Mouse (Mus musculus) forebrain, embryonic 14.5 days (tissue): ENCODE results near the gene Atp6v1fnb. TPM values are rescaled to one million over a fixed set of nuclear protein-coding genes. Genes with fewer than 3 reads are reported as not detected.
A peak's percentile ranks its signal among the peaks of the same experiment; 100 is the strongest.

ENCODE experiments used
- ATAC-seq: fragments of 200-750 bp; cut with Nextera tagmentation; 2 replicates; pipeline ENCODE4 v1.8.0; 2017; ENCODE audit warnings: mild to moderate bottlenecking, moderate library complexity
- DNase-seq: peaks from one replicate; pipeline ENCODE4 v3.0.0-alpha.2; 2015; ENCODE audit warnings: low spot score
- H3K27ac ChIP-seq: fragments of 300-500 bp; sonication (generic); 2 replicates; pipeline ENCODE4 v1.5.1; 2014; ENCODE audit warnings: low read depth, mild to moderate bottlenecking, control low read depth, low read length, moderate library complexity
- H3K27me3 ChIP-seq: fragments of 300-500 bp; sonication (generic); replicated peaks from 2 replicates; pipeline ENCODE4 v1.6.1; 2014; ENCODE audit warnings: low read length, control low read depth, mixed read lengths; ENCODE audit not compliant: control insufficient read depth, insufficient read depth
- H3K36me3 ChIP-seq: fragments of 300-500 bp; sonication (generic); 2 replicates; pipeline ENCODE4 v1.6.1; 2014; ENCODE audit warnings: low read length, control low read depth; ENCODE audit not compliant: control insufficient read depth, insufficient read depth
- H3K4me1 ChIP-seq: fragments of 300-500 bp; sonication (generic); 2 replicates; pipeline ENCODE4 v1.6.1; 2014; ENCODE audit warnings: antibody characterized with exemption, low read length, control low read depth; ENCODE audit not compliant: control insufficient read depth, insufficient read depth
- H3K4me2 ChIP-seq: fragments of 300-500 bp; sonication (generic); 2 replicates; pipeline ENCODE4 v1.6.1; 2014; ENCODE audit warnings: mild to moderate bottlenecking, control low read depth, low read length
- H3K4me3 ChIP-seq: fragments of 300-500 bp; sonication (generic); 2 replicates; pipeline ENCODE4 v1.5.1; 2014; ENCODE audit warnings: low read depth, low read length, control low read depth
- H3K9ac ChIP-seq: fragments of 300-500 bp; sonication (generic); 2 replicates; pipeline ENCODE4 v1.6.1; 2014; ENCODE audit warnings: mild to moderate bottlenecking, low read length, control low read depth, moderate library complexity
- H3K9me3 ChIP-seq: fragments of 300-500 bp; sonication (generic); replicated peaks from 2 replicates; pipeline ENCODE4 v1.6.1; 2016; ENCODE audit warnings: low read length, control low read depth, mixed read lengths; ENCODE audit not compliant: control insufficient read depth
- WGBS: fragments of 180-500 bp; shearing (Covaris S2); extraction: QIAGEN DNeasy Blood & Tissue Kit; methylation state at CpG from one replicate; pipeline ENCODE4 v1.1.7; 2014; 5-methylcytosine and 5-hydroxymethylcytosine counted together
- polyA plus RNA-seq: library from polyadenylated mRNA; unstranded; fragments of >200 nt; fragmentation: Nextera tagmentation; extraction: Ambion mirVana; gene quantifications from 2 replicates; pipeline ENCODE4 v1.2.1, GENCODE M21; 2014

Gene Atp6v1fnb
- polyA plus RNA-seq, 1 experiment from 2014 or later = 0.27 TPM

DNA sequence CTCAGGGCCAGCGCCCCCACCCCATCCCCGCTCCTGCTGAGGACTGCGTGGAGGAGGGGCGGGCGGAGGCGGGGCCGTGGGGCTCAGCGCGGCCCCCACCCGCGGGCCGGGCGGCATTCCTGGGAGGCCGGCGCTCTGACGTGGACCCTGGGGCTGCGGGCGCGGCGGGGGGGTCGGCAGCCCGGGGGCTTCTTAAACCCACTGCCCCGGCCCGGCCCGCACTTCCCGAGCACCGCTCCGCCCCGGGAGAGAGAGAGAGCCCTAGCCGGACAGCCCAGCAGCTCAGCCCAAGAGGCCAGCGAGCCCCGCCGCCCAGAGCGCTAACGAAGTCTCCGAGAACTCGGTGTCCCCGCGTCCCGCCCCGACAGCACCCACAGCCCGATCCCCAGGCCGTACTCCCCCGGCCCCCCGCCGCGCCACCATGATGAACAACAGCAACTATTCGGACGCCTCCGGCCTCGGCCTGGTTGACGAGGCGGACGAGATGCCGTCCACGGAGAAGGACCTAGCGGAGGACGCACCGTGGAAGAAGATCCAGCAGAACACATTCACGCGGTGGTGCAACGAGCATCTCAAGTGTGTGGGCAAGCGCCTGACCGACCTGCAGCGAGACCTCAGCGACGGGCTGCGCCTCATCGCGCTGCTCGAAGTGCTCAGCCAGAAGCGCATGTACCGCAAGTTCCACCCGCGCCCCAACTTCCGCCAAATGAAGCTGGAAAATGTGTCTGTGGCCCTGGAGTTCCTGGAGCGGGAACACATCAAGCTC is 38.0 kb upstream of the Atp6v1fnb start, which contains the start of gene Flnc:
Gene Flnc, plus strand, starts transcription at position 219 of the 766 bp plus-strand sequence.
- peak within 1 kb of the TSS; percentile 73 for H3K4me2 ChIP-seq
- 1% methylated on average over 50 of the region's 77 CpGs for WGBS
- DNase-seq (peak; percentile 24), ATAC-seq (peak; percentile 25; the same call in 1 of the 2 replicates)
- H3K27ac ChIP-seq = no peak within 1 kb of the TSS; the same call in 1 of the 2 replicates
- H3K9ac ChIP-seq = peak within 1 kb of the TSS; percentile 62
- H3K4me1 ChIP-seq = peaks cover 23% of the 10 kb centered on the region; the same call in 1 of the 2 replicates
- no peaks in the 10 kb centered on the region for H3K9me3 ChIP-seq
- peaks cover 22% of the 10 kb centered on the region for H3K27me3 ChIP-seq
- peak within 1 kb of the TSS; percentile 39 for H3K4me3 ChIP-seq
- H3K36me3 ChIP-seq = no peaks in the 10 kb centered on the region

DNA sequence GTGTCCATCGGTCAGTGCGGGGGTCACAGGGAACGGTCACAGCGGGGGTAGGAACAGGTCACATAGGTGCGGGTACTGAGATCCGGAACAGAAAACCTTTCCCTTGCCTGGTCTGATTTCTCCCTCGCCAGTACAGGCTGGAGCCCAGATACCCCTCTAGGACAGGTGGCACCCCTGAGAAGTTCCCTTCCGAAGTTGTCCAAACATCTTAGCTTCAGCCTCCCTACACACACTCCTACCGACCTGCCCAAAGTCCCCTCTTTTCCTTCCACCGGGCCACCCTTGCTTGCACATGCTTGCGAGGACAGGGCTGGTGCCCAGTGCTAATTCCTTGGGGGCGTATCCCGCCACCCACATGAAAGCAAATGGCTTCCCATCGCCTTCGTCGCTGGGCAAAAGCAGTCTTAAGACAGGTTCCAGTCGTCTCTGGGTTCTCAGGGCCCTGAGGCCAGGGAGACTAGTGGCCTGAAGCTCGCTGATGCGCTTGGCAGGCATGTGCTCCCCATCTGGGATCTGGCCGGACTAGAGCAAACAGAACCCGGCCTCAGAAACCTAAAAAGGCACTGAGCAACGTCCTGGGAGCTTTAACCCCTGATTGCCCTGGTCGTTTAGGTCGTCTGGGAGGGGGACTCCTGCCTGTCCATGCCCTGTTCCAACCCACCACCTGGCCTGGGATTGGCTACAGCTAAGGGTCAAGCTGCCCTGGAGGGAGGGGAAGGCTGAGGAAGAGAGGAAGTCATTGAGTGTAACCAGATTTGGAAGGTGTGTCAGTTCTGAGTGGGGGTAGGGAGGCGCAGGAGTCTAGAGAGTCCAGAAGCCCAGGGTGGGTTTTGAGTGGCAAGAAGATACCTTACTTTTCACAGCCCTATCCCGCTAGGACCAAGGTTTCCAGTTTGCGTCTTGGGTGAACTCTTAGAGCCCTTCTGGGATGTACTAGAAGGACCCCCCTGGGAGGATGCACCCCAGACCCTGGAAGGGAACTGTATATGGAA is 37.1 kb upstream of the Atp6v1fnb start:
- DNase-seq = peak; percentile 10
- H3K9me3 ChIP-seq = no peaks in the 10 kb centered on the region
- H3K4me3 ChIP-seq = peak overlapping the region; percentile 39
- no peaks in the 10 kb centered on the region for H3K36me3 ChIP-seq
- WGBS = 10% methylated on average over 27 of the region's 27 CpGs
- no peak for ATAC-seq
- H3K4me2 ChIP-seq = peak overlapping the region; percentile 73
- peaks cover 23% of the 10 kb centered on the region; the same call in 1 of the 2 replicates for H3K4me1 ChIP-seq
- H3K27ac ChIP-seq = no peak overlapping the region
- no peak overlapping the region for H3K9ac ChIP-seq
- peaks cover 22% of the 10 kb centered on the region for H3K27me3 ChIP-seq

DNA sequence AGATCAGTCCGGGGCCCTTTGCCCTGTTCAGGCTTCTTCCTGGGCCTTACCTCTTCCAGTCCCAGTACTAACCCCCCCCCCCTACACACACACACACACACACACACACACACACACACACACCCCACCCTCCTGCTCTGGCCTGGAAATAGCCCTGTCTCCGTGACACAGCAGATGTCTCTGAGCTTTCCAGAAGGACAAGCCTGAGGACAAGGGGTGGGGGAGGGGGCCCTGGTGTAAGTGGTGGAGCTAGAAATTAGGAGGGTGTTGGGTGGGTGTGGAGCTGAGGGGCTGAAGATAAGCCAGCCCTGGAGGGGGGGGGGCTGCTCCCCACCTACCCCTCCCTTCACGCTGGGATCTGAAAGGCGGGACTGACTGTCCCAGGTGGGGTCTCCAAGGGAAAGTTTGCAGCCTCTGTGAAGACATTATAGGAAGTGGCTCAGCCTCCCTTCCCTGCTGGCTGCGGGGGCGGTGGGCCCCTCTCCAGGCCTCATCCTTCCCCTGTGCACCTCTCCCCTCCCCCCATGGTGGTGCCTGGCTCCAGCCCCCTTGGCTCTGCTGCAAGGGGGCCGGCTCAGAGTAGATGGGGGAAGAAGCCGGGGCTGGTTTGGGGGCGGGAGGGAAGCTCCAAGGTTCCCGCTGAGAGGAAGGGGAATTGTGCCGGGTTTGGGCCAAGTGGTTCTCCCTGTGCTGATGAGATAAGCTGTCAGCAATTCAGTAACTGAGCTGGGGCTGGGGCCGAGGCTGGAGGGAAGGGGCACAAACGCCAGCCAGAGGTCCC is 36.1 kb upstream of the Atp6v1fnb start:
- peak overlapping the region; percentile 54 for H3K27ac ChIP-seq
- peak; percentile 48 for ATAC-seq
- H3K27me3 ChIP-seq = peaks cover 22% of the 10 kb centered on the region
- DNase-seq = peak; percentile 56
- peaks cover 23% of the 10 kb centered on the region; the same call in 1 of the 2 replicates for H3K4me1 ChIP-seq
- no peaks in the 10 kb centered on the region for H3K9me3 ChIP-seq
- H3K9ac ChIP-seq = no peak overlapping the region
- H3K4me2 ChIP-seq = peak overlapping the region; percentile 73
- no peaks in the 10 kb centered on the region for H3K36me3 ChIP-seq
- no peak overlapping the region for H3K4me3 ChIP-seq
- WGBS = 6% methylated on average over 13 of the region's 13 CpGs

DNA sequence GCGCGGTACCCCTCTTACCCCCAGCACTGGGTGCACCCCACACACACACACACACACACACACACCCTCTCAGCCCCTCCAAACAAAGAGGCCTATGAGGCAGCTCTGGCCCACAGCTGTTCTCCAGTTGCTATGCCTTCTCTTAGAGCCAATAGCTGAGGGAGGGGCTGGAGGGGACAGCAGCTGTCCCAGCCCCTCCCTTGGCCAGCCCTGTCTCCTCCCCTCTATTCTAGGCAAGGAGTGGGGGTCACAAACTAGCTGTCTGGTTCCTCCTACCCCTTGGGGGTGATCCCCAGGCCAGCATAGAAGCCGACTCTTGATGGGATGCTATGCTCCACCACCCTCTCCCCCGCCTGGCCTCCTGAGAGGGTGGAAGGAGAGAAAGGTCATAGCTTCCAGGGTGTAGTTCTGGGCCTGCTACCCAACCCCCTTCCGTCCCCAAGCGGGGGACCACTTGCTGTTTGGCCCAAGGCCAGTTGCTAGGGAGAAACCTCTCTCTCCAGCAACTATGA is 35.2 kb upstream of the Atp6v1fnb start:
- H3K4me1 ChIP-seq = peaks cover 23% of the 10 kb centered on the region; the same call in 1 of the 2 replicates
- peak; percentile 40 for DNase-seq
- 15% methylated on average over 6 of the region's 6 CpGs for WGBS
- peak; percentile 37 for ATAC-seq
- no peaks in the 10 kb centered on the region for H3K9me3 ChIP-seq
- no peak overlapping the region for H3K27ac ChIP-seq
- no peak overlapping the region for H3K9ac ChIP-seq
- no peak overlapping the region for H3K4me3 ChIP-seq
- 0 out of 2 replicates have a peak overlapping the region, but pooled peaks have one; percentile 15 for H3K4me2 ChIP-seq
- peaks cover 22% of the 10 kb centered on the region for H3K27me3 ChIP-seq
- no peaks in the 10 kb centered on the region for H3K36me3 ChIP-seq

DNA sequence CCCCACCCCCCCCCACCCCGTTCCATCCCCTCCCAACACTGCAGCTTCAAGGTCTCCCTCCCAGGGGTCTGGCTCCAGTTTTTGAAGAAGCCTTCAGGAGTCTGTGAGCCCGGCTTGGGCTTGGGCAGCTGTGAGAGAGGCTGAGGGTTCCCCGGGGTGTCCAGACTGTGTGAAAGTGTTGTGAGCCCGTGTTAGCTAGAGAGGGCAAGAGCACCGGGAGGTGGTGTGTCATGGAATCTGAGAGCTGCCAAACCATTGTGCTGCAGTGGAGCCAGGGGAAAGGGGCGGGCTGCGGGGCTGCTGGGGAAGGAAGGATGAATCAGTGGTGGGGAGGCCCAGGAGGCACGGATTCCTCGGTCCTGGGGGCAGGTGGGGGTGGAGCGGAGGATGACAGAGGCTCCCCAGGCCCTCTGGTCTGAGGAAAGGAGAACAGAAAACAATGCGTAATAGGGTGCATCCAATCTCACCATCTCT is 34.7 kb upstream of the Atp6v1fnb start:
- H3K27ac ChIP-seq = no peak overlapping the region
- 0 out of 2 replicates have a peak overlapping the region, but pooled peaks have one; percentile 15 for H3K4me2 ChIP-seq
- no peak overlapping the region for H3K9ac ChIP-seq
- no peak for ATAC-seq
- no peaks in the 10 kb centered on the region for H3K9me3 ChIP-seq
- 5% methylated on average over 11 of the region's 11 CpGs for WGBS
- H3K36me3 ChIP-seq = no peaks in the 10 kb centered on the region
- no peak overlapping the region for H3K4me3 ChIP-seq
- DNase-seq = peak; percentile 47
- peaks cover 22% of the 10 kb centered on the region for H3K27me3 ChIP-seq
- peaks cover 23% of the 10 kb centered on the region; the same call in 1 of the 2 replicates for H3K4me1 ChIP-seq

DNA sequence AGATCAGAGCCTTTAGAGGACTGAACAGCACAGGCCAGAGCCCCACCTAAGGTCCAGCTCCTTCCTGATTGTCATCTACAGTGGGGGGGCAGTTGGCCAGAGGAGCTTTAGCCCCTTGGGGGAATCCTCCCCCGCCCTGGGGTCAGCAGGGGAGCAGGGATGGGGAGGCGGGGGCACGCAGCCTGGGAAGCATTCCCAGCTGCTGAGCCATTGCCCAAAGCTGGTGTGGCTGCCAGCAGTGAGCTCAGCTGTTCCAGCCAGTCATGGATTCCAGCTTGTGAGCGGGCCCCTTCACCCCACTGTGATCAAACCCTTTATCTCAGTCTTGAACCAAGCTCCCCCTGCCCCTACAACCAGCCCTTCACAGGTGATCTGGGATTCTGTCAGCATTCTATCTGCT is 32.0 kb upstream of the Atp6v1fnb start:
- Histone ChIP-seq H3K27me3 (peaks cover 10% of the 10 kb centered on the region), H3K4me3 (no peak overlapping the region), H3K36me3 (no peaks in the 10 kb centered on the region), H3K9me3 (no peaks in the 10 kb centered on the region), H3K9ac (no peak overlapping the region), H3K27ac (no peak overlapping the region), H3K4me2 (no peak overlapping the region), H3K4me1 (peaks cover 18% of the 10 kb centered on the region; the same call in 1 of the 2 replicates)
- WGBS = 71% methylated on average over 4 of the region's 4 CpGs
- ATAC-seq (no peak), DNase-seq (no peak)

DNA sequence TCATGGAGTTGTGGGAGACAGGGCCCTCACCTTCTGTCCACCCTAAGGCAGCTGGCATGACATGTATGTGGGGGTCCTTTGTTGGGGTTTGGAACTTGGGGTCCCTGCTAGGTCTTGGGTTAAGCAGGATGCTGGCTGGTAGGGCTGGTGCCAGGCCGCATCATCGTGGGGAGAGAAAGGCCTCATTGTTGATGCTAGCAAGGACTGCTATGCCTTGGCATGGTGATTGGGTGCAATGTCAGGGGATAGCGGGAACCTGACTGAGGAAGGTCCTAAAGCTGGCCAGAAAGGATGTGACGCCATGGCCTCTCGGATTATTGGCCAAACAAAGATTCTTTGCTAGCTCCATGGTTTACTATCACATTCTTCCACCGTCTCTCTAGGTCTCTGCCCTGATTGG is 31.4 kb upstream of the Atp6v1fnb start:
- no peaks in the 10 kb centered on the region for H3K9me3 ChIP-seq
- H3K4me1 ChIP-seq = peaks cover 18% of the 10 kb centered on the region; the same call in 1 of the 2 replicates
- no peak overlapping the region for H3K9ac ChIP-seq
- no peak overlapping the region for H3K4me2 ChIP-seq
- DNase-seq = no peak
- no peak overlapping the region for H3K4me3 ChIP-seq
- no peaks in the 10 kb centered on the region for H3K36me3 ChIP-seq
- peaks cover 5% of the 10 kb centered on the region; the same call in 1 of the 2 replicates for H3K27me3 ChIP-seq
- no peak overlapping the region for H3K27ac ChIP-seq
- no peak for ATAC-seq
- WGBS = 91% methylated on average over 6 of the region's 6 CpGs

DNA sequence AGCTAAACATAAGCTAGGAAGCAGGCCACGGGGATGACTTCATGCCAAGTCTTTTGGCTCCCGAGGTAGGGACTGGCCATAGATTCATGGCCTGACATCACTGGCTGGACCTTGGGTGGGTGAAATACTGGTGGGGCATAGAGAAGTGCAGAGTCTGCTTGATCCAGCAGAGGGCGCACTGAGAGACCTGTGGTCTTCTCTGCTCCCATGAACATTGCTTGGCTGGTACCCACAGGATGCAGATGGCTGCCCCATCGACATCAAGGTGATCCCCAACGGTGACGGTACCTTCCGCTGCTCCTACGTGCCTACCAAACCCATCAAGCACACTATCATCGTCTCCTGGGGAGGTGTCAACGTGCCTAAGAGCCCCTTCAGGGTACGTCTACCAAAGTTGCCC is 26.5 kb upstream of the Atp6v1fnb start:
- H3K27me3 ChIP-seq = no peaks in the 10 kb centered on the region
- no peak overlapping the region for H3K4me3 ChIP-seq
- no peak overlapping the region for H3K4me2 ChIP-seq
- 77% methylated on average over 11 of the region's 11 CpGs for WGBS
- H3K4me1 ChIP-seq = no peaks in the 10 kb centered on the region
- DNase-seq (peak; percentile 7), ATAC-seq (no peak)
- no peak overlapping the region for H3K9ac ChIP-seq
- H3K36me3 ChIP-seq = no peaks in the 10 kb centered on the region
- H3K9me3 ChIP-seq = no peaks in the 10 kb centered on the region
- no peak overlapping the region for H3K27ac ChIP-seq
